Mouse (Mus musculus) CD8-positive naive resting alpha-beta T cell, adult 2 months (primary cell): Measurements from ENCODE around the gene Utf1.

Experiments used
- DNase-seq, 2 experiments: peaks; one replicate each; pipeline ENCODE4 v3.0.0; 2022; ENCODE audit warnings: low read depth in 2 of 2, low spot score in 2 of 2

Utf1 gene

GRCm38 (mm10) chr7:139971436-139971835 lies 27.8 kb downstream of the Utf1 start:
- no peak for DNase-seq

GRCm38 (mm10) chr7:139972923-139973331 lies 29.3 kb downstream of the Utf1 start:
- DNase-seq: no peak

GRCm38 (mm10) chr7:139974307-139974706 lies 30.7 kb downstream of the Utf1 start:
- DNase-seq: peak in 1 of 2 experiments; percentile 26

- no peak for DNase-seq
Measured at GRCm38 (mm10) chr7:139975471-139975870, 31.9 kb downstream of the Utf1 start.

- DNase-seq: peak; percentile 49 to 54
Measured at GRCm38 (mm10) chr7:139978278-139978892, 34.8 kb downstream of the Utf1 start, which contains the start of gene 6430531B16Rik. TSS of gene 6430531B16Rik (minus strand) at chr7:139978755.

GRCm38 (mm10) chr7:139979011-139979719 lies 35.6 kb downstream of the Utf1 start:
- no peak for DNase-seq

GRCm38 (mm10) chr7:139980778-139981177 lies 37.2 kb downstream of the Utf1 start:
- DNase-seq: no peak

GRCm38 (mm10) chr7:139982058-139982457 lies 38.5 kb downstream of the Utf1 start:
- no peak for DNase-seq

- DNase-seq: no peak
Measured at GRCm38 (mm10) chr7:139984505-139984904, 40.9 kb downstream of the Utf1 start.

GRCm38 (mm10) chr7:139988272-139988671 lies 44.7 kb downstream of the Utf1 start:
- DNase-seq: no peak

GRCm38 (mm10) chr7:139990864-139991394 lies 47.3 kb downstream of the Utf1 start:
- DNase-seq: no peak

- DNase-seq: no peak
Measured at GRCm38 (mm10) chr7:139992406-139992805, 48.8 kb downstream of the Utf1 start, which contains the start of gene Adam8. TSS of gene Adam8 (minus strand) at chr7:139992562.

GRCm38 (mm10) chr7:139993532-139993931 lies 49.9 kb downstream of the Utf1 start:
- DNase-seq: no peak

- no peak for DNase-seq
Measured at GRCm38 (mm10) chr7:139994202-139994601, 50.6 kb downstream of the Utf1 start.

- peak; percentile 48 to 50 for DNase-seq
Measured at GRCm38 (mm10) chr7:139994676-139995075, 51.1 kb downstream of the Utf1 start.
